Mouse (Mus musculus): Measurements from ENCODE around the gene Ep400. TPM values are rescaled to one million over a fixed set of nuclear protein-coding genes. Genes with fewer than 3 reads are reported as not detected.

The Ep400 gene
- polyA plus RNA-seq (2015; fragmentation: Nextera tagmentation; extraction: Ambion mirVana), result 14.4 and 17.6 TPM in 2 replicates

GRCm38 (mm10) chr5:110770448-110771158 is at the start of gene Ep400:
Ep400 (minus strand) TSS chr5:110770717.

GRCm38 (mm10) chr5:110809667-110810325 is 39.3 kb upstream of the Ep400 start, which contains the start of gene Ulk1:
Ulk1 (minus strand) TSS chr5:110810097.

GRCm38 (mm10) chr5:110779998-110780760 is 9.7 kb upstream of the Ep400 start, which contains the start of gene Pus1:
Pus1 (minus strand) TSS chr5:110780659.

GRCm38 (mm10) chr5:110652719-110653648 is 117.5 kb downstream of the Ep400 start, which contains the start of the genes Noc4l and Ddx51:
Noc4l (minus strand) TSS chr5:110653417.
Ddx51 (plus strand) TSS chr5:110653451.

Small RNAs within 50 kb of the gene (microRNA-seq; reads per million reads assigned to microRNA genes)
- gene Mir7026, result not detected

Other genes starting within 250 kb of the Ep400 start
- 0.08 and 0.17 TPM in 2 replicates for gene Galnt9, start 226.4 kb downstream of the Ep400 start, polyA plus RNA-seq (2015; fragmentation: Nextera tagmentation; extraction: Ambion mirVana)
- 19.9 and 20.1 TPM in 2 replicates for gene Noc4l, start 117.3 kb downstream of the Ep400 start, polyA plus RNA-seq (2015; fragmentation: Nextera tagmentation; extraction: Ambion mirVana)
- 8.4 and 8.6 TPM in 2 replicates for gene Ddx51, start 117.3 kb downstream of the Ep400 start, polyA plus RNA-seq (2015; fragmentation: Nextera tagmentation; extraction: Ambion mirVana)
- gene Pus1, start 9.9 kb upstream of the Ep400 start, polyA plus RNA-seq (2015; fragmentation: Nextera tagmentation; extraction: Ambion mirVana), result 19.7 and 23.5 TPM in 2 replicates
- gene Ulk1, start 39.4 kb upstream of the Ep400 start, polyA plus RNA-seq (2015; fragmentation: Nextera tagmentation; extraction: Ambion mirVana), result 6.4 and 6.6 TPM in 2 replicates
- gene Hscb, start 69.1 kb upstream of the Ep400 start, polyA plus RNA-seq (2015; fragmentation: Nextera tagmentation; extraction: Ambion mirVana), result 20.5 and 22.2 TPM in 2 replicates
- 8.9 and 9.8 TPM in 2 replicates for gene Chek2, start 69.3 kb upstream of the Ep400 start, polyA plus RNA-seq (2015; fragmentation: Nextera tagmentation; extraction: Ambion mirVana)
- gene Ttc28, start 109.1 kb upstream of the Ep400 start, polyA plus RNA-seq (2015; fragmentation: Nextera tagmentation; extraction: Ambion mirVana), result 6.1 and 6.4 TPM in 2 replicates